Mouse (Mus musculus) heart, embryonic 11.5 days (tissue): ENCODE results near the gene Cdc25b. TPM values are rescaled to one million over a fixed set of nuclear protein-coding genes. Genes with fewer than 3 reads are reported as not detected.

ENCODE experiments used
- ATAC-seq: fragments of 200-750 bp; cut with Nextera tagmentation; replicated peaks from 2 replicates; pipeline ENCODE4 v1.8.0; 2017; ENCODE audit warnings: moderate library complexity; ENCODE audit not compliant: insufficient number of reproducible peaks, low FRiP score, low TSS enrichment
- H3K27ac ChIP-seq: fragments of 300-500 bp; sonication (generic); 2 replicates; pipeline ENCODE4 v1.5.1; 2014; ENCODE audit warnings: mild to moderate bottlenecking, low read depth, low read length
- H3K27me3 ChIP-seq: fragments of 300-500 bp; sonication (generic); 2 replicates; pipeline ENCODE4 v1.6.1; 2014; ENCODE audit warnings: mild to moderate bottlenecking, low read length, mixed read lengths; ENCODE audit not compliant: control insufficient read depth, insufficient read depth
- H3K36me3 ChIP-seq: fragments of 300-500 bp; sonication (generic); 2 replicates; pipeline ENCODE4 v1.6.1; 2014; ENCODE audit warnings: mild to moderate bottlenecking, low read length, moderate library complexity, mixed read lengths; ENCODE audit not compliant: control insufficient read depth, insufficient read depth
- H3K4me1 ChIP-seq: fragments of 300-500 bp; sonication (generic); 2 replicates; pipeline ENCODE4 v1.6.1; 2014; ENCODE audit warnings: low read length; ENCODE audit not compliant: control insufficient read depth, insufficient read depth
- H3K4me2 ChIP-seq: fragments of 300-500 bp; sonication (generic); 2 replicates; pipeline ENCODE4 v1.6.1; 2014; ENCODE audit warnings: mild to moderate bottlenecking, moderate library complexity
- H3K4me3 ChIP-seq: fragments of 300-500 bp; sonication (generic); 2 replicates; pipeline ENCODE4 v1.5.1; 2014; ENCODE audit warnings: low read depth, low read length
- H3K9ac ChIP-seq: fragments of 300-500 bp; sonication (generic); 2 replicates; pipeline ENCODE4 v1.6.1; 2014; ENCODE audit warnings: mild to moderate bottlenecking, low read depth, low read length, moderate library complexity
- H3K9me3 ChIP-seq: fragments of 300-500 bp; sonication (generic); replicated peaks from 2 replicates; pipeline ENCODE4 v1.6.1; 2016; ENCODE audit warnings: low read length; ENCODE audit not compliant: control insufficient read depth
- WGBS: fragments of 180-500 bp; shearing (Covaris S2); extraction: QIAGEN DNeasy Blood & Tissue Kit; methylation state at CpG from one replicate; pipeline ENCODE4 v1.1.7; 2014; ENCODE audit not compliant: insufficient replicate concordance; 5-methylcytosine and 5-hydroxymethylcytosine counted together
- polyA plus RNA-seq: library from polyadenylated mRNA; unstranded; fragments of >200 nt; fragmentation: Nextera tagmentation; extraction: Ambion mirVana; gene quantifications from 2 replicates; pipeline ENCODE4 v1.2.1, GENCODE M21; 2014

Gene Cdc25b
- polyA plus RNA-seq, 1 experiment from 2014 or later: 41.8 TPM

DNA sequence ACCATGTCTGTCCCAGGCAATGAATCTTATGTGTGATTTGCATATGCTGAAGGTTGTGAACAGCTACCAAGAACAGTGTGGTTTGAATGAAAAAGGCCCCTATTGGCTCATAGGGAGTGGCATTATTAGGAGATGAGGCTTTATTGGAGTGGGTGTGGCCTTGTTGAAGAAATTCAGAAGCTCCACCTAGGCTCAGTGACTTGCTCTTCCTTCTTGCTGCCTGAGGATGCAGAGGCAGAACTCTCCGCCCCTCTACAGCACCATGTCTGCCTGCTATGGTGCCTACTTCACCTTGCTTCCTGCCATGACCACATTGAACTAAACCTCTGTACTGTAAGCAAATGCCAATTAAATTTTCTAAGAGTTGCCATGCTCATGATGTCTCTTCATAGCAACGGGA lies 45.8 kb downstream of the Cdc25b start:
- no peaks in the 10 kb centered on the region for H3K27me3 ChIP-seq

DNA sequence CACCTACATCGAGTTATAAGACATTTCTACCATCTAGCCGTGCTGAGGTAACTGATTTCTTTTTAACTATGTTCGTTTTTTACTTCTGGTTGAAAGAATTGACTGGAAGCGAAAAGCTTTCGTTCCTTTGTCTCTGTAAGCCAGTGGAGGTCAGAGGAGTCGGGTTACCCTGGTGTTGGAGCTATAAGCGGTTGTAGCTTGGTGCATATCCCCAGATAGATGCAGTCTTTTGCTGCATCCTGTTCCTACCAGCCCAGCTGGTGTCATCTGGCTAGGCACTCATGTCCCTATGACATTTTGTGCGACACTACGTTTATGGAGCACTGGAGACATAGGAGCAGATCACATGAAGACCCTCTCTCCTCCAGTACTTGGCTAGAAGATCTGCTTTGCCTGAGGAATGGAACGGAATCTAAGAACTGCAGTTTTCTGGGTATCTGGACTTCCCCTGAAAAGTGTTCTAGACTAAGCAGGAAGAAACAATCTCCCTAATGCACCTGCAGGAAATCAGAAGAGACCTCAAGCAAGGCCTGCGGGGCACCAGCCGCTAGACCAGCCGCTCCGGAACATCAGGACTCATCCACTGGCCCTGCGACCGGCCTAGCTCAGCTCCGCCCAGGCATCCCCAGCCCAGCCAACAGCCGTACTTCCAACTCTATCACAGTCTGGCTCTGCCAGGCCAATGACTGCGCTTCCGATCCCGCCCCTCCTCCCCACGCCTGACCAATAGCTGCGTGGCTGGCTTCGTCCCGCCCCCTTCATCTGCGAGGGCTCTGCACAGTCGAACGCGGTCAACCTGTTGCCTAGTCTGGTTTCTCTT lies 46.8 kb downstream of the Cdc25b start, which contains the start of gene Mavs:
Gene Mavs, plus strand, starts transcription at position 757 of the 820 bp plus-strand sequence.
- no peaks in the 10 kb centered on the region for H3K9me3 ChIP-seq

More for the DNA sequence above, 45.8 kb downstream of the Cdc25b start:
- peaks cover 20% of the 10 kb centered on the region for H3K4me1 ChIP-seq
- H3K4me3 ChIP-seq: no peak overlapping the region
- no peaks in the 10 kb centered on the region for H3K36me3 ChIP-seq
- no peak for ATAC-seq
- 87% methylated on average over 2 of the region's 2 CpGs for WGBS
- no peak overlapping the region for H3K27ac ChIP-seq
- no peak overlapping the region for H3K4me2 ChIP-seq
- H3K9me3 ChIP-seq: no peaks in the 10 kb centered on the region
- H3K9ac ChIP-seq: 0 out of 2 replicates have a peak overlapping the region, but pooled peaks have one; percentile 10

DNA sequence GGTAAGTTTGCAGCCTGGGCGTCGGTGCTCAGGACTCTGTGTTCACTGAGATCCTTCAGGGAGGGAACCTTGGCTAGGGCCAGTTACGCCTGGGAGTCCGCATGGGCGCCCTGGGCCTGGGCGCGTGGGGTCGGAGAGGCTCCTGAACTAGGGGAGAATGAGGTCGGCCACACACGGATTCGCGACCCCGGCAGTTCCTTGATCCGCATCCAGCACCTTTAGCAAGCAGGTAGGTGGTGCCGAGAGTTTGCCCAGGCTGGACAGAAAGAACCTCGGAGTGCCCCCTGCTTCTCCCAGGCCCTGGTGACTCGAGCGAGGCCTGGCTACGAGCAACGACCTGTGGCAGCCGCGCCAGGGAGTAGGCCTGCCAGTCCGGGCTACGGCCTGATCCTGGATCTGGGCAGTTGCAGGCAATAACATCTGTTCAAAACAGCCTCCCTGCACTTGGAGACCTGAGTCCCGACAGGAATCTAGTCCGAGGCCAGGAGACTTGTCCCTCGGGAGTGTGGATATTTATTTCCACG lies 47.4 kb downstream of the Cdc25b start:
- no peaks in the 10 kb centered on the region for H3K27me3 ChIP-seq
- no peaks in the 10 kb centered on the region for H3K9me3 ChIP-seq
- H3K27ac ChIP-seq: peak overlapping the region; percentile 74
- WGBS: 15% methylated on average over 28 of the region's 28 CpGs
- H3K4me1 ChIP-seq: peaks cover 20% of the 10 kb centered on the region
- peak overlapping the region; percentile 87 for H3K9ac ChIP-seq
- H3K4me2 ChIP-seq: peak overlapping the region; percentile 95
- peak overlapping the region; percentile 77 for H3K4me3 ChIP-seq
- H3K36me3 ChIP-seq: peaks cover 4% of the 10 kb centered on the region
- ATAC-seq: no peak

More for the DNA sequence above, 46.8 kb downstream of the Cdc25b start, which contains the start of gene Mavs:
- peak within 1 kb of the TSS; percentile 74 for H3K27ac ChIP-seq
- peak within 1 kb of the TSS; percentile 87 for H3K9ac ChIP-seq
- peak within 1 kb of the TSS; percentile 77 for H3K4me3 ChIP-seq
- H3K27me3 ChIP-seq: no peaks in the 10 kb centered on the region
- H3K36me3 ChIP-seq: no peaks in the 10 kb centered on the region
- ATAC-seq: peak; percentile 99
- H3K4me1 ChIP-seq: peaks cover 20% of the 10 kb centered on the region
- WGBS: 13% methylated on average over 29 of the region's 29 CpGs
- peak within 1 kb of the TSS; percentile 95 for H3K4me2 ChIP-seq

DNA sequence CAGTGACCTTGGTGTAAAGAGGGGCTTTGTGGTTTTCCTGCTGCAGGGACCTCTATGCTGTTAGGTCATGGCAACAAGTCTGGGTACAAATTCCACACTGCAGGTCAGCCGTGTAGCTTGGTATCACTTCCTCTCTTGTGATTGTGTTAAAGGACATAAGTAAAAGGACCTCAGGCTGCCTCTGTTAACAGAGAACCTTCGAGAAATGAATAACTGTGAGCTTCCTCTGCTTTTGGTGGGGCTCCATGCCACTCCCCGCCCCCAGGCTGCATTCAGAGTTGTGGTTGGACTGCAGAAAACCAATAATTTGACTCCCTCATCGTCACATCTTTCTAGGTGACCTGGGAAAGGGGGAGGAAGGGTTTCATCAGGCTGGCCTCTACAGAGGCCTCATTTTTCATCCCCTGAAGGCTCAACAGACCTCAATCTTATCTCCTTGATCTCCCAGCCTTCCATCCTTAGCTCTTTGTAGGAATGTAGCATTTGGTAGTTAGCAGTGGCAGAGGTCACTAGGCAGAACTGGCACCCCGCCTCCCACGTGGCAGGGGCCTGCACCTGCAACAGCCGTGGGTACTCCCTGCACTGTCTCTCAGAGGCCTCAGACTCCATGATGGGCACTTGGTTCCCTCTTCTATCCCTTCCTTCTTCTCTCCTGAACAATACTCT lies 48.4 kb downstream of the Cdc25b start:
- H3K27me3 ChIP-seq: no peaks in the 10 kb centered on the region
- WGBS: 74% methylated on average over 7 of the region's 7 CpGs
- no peaks in the 10 kb centered on the region for H3K9me3 ChIP-seq
- peaks cover 20% of the 10 kb centered on the region for H3K4me1 ChIP-seq
- H3K27ac ChIP-seq: no peak overlapping the region
- peaks cover 7% of the 10 kb centered on the region for H3K36me3 ChIP-seq
- H3K4me3 ChIP-seq: peak overlapping the region; percentile 77
- no peak for ATAC-seq
- H3K4me2 ChIP-seq: peak overlapping the region; percentile 95
- H3K9ac ChIP-seq: peak overlapping the region; percentile 87

DNA sequence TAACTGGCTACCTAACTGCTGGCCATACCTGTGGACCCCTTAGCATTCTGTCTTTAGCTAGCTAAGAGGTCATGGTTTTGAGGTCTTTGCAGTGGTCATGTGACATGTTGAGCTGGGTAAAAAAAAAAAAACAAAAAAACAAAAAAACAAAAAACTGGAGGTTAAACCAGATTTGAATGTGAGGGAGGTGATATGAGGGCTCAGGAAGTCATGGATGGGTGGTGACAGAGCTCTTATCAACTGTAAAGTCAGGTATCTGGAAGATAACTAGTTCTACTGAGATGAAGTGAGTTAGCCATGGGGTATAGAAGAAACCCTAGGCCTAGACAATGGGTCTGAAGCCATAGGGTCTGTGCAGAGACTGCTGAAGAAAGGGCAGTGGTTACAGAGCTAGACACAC lies 55.4 kb downstream of the Cdc25b start:
- ATAC-seq: no peak
- no peak overlapping the region for H3K27ac ChIP-seq
- H3K4me2 ChIP-seq: no peak overlapping the region
- H3K27me3 ChIP-seq: no peaks in the 10 kb centered on the region
- H3K9me3 ChIP-seq: no peaks in the 10 kb centered on the region
- no peak overlapping the region for H3K9ac ChIP-seq
- no peak overlapping the region for H3K4me3 ChIP-seq
- H3K36me3 ChIP-seq: peaks cover 48% of the 10 kb centered on the region
- no peaks in the 10 kb centered on the region for H3K4me1 ChIP-seq

DNA sequence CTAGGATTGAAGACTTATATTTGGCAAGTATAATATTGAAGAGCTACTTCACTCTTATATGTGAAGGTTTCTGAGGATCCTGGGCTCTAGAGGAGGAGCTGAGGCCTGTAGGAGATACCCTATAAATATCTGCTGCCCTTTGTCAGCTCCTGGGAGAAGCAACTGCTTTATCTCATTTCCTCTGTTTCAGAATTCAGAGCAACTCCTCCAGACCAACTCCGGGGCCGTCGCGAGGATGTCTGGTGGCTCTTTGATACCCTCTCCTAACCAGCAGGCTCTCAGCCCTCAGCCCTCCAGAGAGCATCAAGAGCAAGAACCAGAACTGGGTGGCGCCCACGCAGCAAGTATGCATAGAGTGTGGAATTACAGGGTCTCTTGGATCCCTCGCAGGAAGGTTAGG lies 56.2 kb downstream of the Cdc25b start:
- H3K36me3 ChIP-seq: peaks cover 52% of the 10 kb centered on the region
- 48% methylated on average over 7 of the region's 7 CpGs for WGBS
- no peak overlapping the region for H3K27ac ChIP-seq
- no peaks in the 10 kb centered on the region for H3K4me1 ChIP-seq
- H3K4me2 ChIP-seq: no peak overlapping the region
- no peak overlapping the region for H3K4me3 ChIP-seq
- ATAC-seq: no peak
- no peak overlapping the region for H3K9ac ChIP-seq
- no peaks in the 10 kb centered on the region for H3K27me3 ChIP-seq
- no peaks in the 10 kb centered on the region for H3K9me3 ChIP-seq

Other genes with a start within 250 kb of the Cdc25b start
- gene Gfra4, start 143.9 kb upstream of the Cdc25b start, polyA plus RNA-seq: 2.9 and 3.8 TPM in 2 replicates
- gene Adam33, start 123.1 kb upstream of the Cdc25b start, polyA plus RNA-seq: 4.1 and 5.7 TPM in 2 replicates
- gene Siglec1, start 100.2 kb upstream of the Cdc25b start, polyA plus RNA-seq: 0.11 and 0.16 TPM in 2 replicates
- gene Hspa12b, start 59.7 kb upstream of the Cdc25b start, polyA plus RNA-seq: 5.6 and 6.3 TPM in 2 replicates
- not detected in 2 replicates for gene Gm11037, start 53.5 kb upstream of the Cdc25b start, polyA plus RNA-seq
- gene 1700037H04Rik, start 26.9 kb upstream of the Cdc25b start, polyA plus RNA-seq: 83.0 and 83.4 TPM in 2 replicates
- gene Cenpb, start 6.9 kb upstream of the Cdc25b start, polyA plus RNA-seq: 4.1 and 4.6 TPM in 2 replicates
- 1.2 and 1.7 TPM in 2 replicates for gene Spef1, start 333 bp downstream of the Cdc25b start, polyA plus RNA-seq
- gene Ap5s1, start 20.1 kb downstream of the Cdc25b start, polyA plus RNA-seq: 30.3 and 31.2 TPM in 2 replicates
- gene Mavs, start 47.1 kb downstream of the Cdc25b start, polyA plus RNA-seq: 15.2 and 18.5 TPM in 2 replicates
- 31.3 and 33.6 TPM in 2 replicates for gene Pank2, start 75.5 kb downstream of the Cdc25b start, polyA plus RNA-seq
- 1.7 and 2.3 TPM in 2 replicates for gene Rnf24, start 165.9 kb downstream of the Cdc25b start, polyA plus RNA-seq